Mouse (Mus musculus): Measurements from ENCODE around the gene Clock.

- TF ChIP-seq CTCF (conservative IDR thresholded peaks at IDR 0.05; ENCODE audit: insufficient read depth, insufficient read length, low read depth, low read length) = no peak
- TF ChIP-seq POLR2A (IDR thresholded peaks at IDR 0.05; ENCODE audit: low read depth, low read length) = no peak
Measured at GRCm38 (mm10) chr5:76308206-76308605, 3.6 kb upstream of the Clock start.

Data from kidney, adult 2 months (tissue).